Mouse (Mus musculus) brain, embryonic 14.5 days (tissue): ENCODE data around the gene Elmod3.

Experiments
- CTCF ChIP-seq: fragments of 200-500 bp; IDR thresholded peaks from 2 replicates; pipeline ENCODE4 v1.5.1; 2012; ENCODE audit warnings: inconsistent platforms, mild to moderate bottlenecking, moderate library complexity, borderline replicate concordance; ENCODE audit not compliant: insufficient read depth, insufficient read length; ENCODE audit errors: extremely low read depth
- POLR2A ChIP-seq: fragments of 200-500 bp; IDR thresholded peaks from 2 replicates; pipeline ENCODE4 v1.6.1; 2012; ENCODE audit warnings: mild to moderate bottlenecking, inconsistent platforms, borderline replicate concordance; ENCODE audit not compliant: poor library complexity, insufficient read depth, insufficient read length, severe bottlenecking; ENCODE audit errors: extremely low read depth

- no peak for TF ChIP-seq POLR2A
- TF ChIP-seq CTCF: no peak
Measured at GRCm38 (mm10) chr6:72644576-72644975, 46.4 kb upstream of the Elmod3 start.
